In the genomic region with DNA sequence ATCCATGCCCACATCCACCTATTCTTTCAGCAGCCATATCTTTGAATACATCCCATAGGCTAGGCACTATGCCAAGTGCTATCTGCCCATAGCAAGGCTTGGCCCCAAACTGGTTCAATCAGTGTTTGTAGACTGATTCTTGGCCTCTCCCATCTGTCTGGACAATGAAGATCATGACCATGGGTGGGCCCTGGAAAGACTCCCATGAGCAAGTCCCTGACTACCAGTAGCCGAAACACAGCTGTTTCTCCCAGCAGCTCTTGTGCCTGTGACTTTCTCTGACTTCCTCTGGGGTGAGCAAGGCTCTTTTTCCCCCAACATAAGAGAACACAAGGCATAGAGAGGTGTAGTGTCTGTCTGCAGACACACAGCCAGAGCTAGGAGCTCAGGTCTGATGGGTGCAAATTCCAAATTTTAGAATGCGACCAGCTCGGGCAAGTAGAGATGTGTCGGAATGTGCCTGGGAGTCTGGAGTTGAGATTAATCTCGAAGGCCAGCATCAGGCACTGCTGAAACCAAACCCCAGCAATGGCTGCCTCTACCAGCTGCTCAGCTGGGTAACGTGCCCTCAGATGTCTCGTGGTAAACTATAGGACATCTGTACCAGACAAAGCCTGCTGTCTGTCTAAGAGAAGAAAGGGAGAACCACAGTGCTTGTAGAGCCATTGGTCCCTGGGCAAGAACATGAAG, we compare ENCODE assay signal across 11 mouse cellular contexts. TPM values are rescaled to one million over a fixed set of nuclear protein-coding genes. Genes with fewer than 3 reads are reported as not detected.
DNase-seq lines count a peak whose midpoint lies in the region; ATAC-seq and TF ChIP-seq lines count a peak whose summit lies in the region.
"Had no signal": no experiment of that assay in that cellular context is flagged by ENCODE, and none has a peak within 500 bp of the region (broad histone marks: within the 10 kb centered on the region; RNA-seq: fewer than 3 reads in every experiment).

No protein-coding gene starts in this region.

- no peak overlapping the region for H3K4me3 ChIP-seq in hindbrain, embryonic 12.5 days
- no peak overlapping the region for H3K4me3 ChIP-seq in hindbrain, embryonic 11.5 days (ENCODE audit: low read depth, low read length)
- H3K4me3 ChIP-seq in embryonic facial prominence, embryonic 14.5 days (ENCODE audit: low read depth, low read length) = no peak overlapping the region
- H3K4me3 ChIP-seq in hindbrain, postnatal 0 days (ENCODE audit: low read length) = no peak overlapping the region
- H3K4me3 ChIP-seq in thymus, adult 2 months (ENCODE audit: control insufficient read depth, insufficient read depth, low read length) = no peak overlapping the region
- H3K4me3 ChIP-seq: forebrain, embryonic 15.5 days had no signal

- no peaks in the 10 kb centered on the region for H3K27me3 ChIP-seq in hindbrain, embryonic 12.5 days
- H3K27me3 ChIP-seq in hindbrain, embryonic 11.5 days (ENCODE audit: control insufficient read depth, insufficient read depth, low read length) = no peaks in the 10 kb centered on the region
- H3K27me3 ChIP-seq in embryonic facial prominence, embryonic 14.5 days (replicated peaks; ENCODE audit: control insufficient read depth, insufficient read depth, low read length) = no peaks in the 10 kb centered on the region
- H3K27me3 ChIP-seq in hindbrain, postnatal 0 days (ENCODE audit: insufficient read depth, low read length) = no peaks in the 10 kb centered on the region
- no peaks in the 10 kb centered on the region; the same call in 1 of the 2 replicates for H3K27me3 ChIP-seq in thymus, adult 2 months (ENCODE audit: control insufficient read depth, insufficient read depth, low read length)
- H3K27me3 ChIP-seq: forebrain, embryonic 15.5 days had no signal

- WGBS in hindbrain, embryonic 12.5 days = 73% methylated on average over 7 of the region's 7 CpGs
- 70% methylated on average over 7 of the region's 7 CpGs for WGBS in hindbrain, embryonic 11.5 days
- 69% methylated on average over 7 of the region's 7 CpGs for WGBS in embryonic facial prominence, embryonic 14.5 days
- 76% methylated on average over 7 of the region's 7 CpGs for WGBS in hindbrain, postnatal 0 days
- WGBS in thymus, adult 2 months = 46% methylated on average over 7 of the region's 7 CpGs

- no peak overlapping the region for H3K4me2 ChIP-seq in hindbrain, embryonic 12.5 days (replicated peaks)
- H3K4me2 ChIP-seq in hindbrain, embryonic 11.5 days (replicated peaks; ENCODE audit: low read depth, low read length) = no peak overlapping the region
- no peak overlapping the region for H3K4me2 ChIP-seq in embryonic facial prominence, embryonic 14.5 days (ENCODE audit: low read depth, low read length)
- H3K4me2 ChIP-seq in hindbrain, postnatal 0 days (ENCODE audit: low read depth, low read length) = no peak overlapping the region
- H3K4me2 ChIP-seq: forebrain, embryonic 15.5 days had no signal

- TF ChIP-seq POLR2A in thymus, adult 2 months (IDR thresholded peaks at IDR 0.05; ENCODE audit: control insufficient read depth, extremely low read depth, insufficient read depth, low read length, poor library complexity) = no peak

- no peaks in the 10 kb centered on the region for H3K9me3 ChIP-seq in hindbrain, embryonic 12.5 days (replicated peaks)
- no peaks in the 10 kb centered on the region for H3K9me3 ChIP-seq in hindbrain, embryonic 11.5 days (ENCODE audit: control insufficient read depth, low read length)
- no peaks in the 10 kb centered on the region for H3K9me3 ChIP-seq in embryonic facial prominence, embryonic 14.5 days (ENCODE audit: control insufficient read depth, low read length)
- no peaks in the 10 kb centered on the region for H3K9me3 ChIP-seq in hindbrain, postnatal 0 days (ENCODE audit: low read length)
- H3K9me3 ChIP-seq: forebrain, embryonic 15.5 days had no signal

- peak overlapping the region; percentile 86; the same call in 1 of the 2 replicates for H3K27ac ChIP-seq in hindbrain, embryonic 12.5 days
- no peak overlapping the region for H3K27ac ChIP-seq in hindbrain, embryonic 11.5 days (ENCODE audit: low read depth, low read length)
- H3K27ac ChIP-seq in embryonic facial prominence, embryonic 14.5 days (replicated peaks; ENCODE audit: low read depth, low read length) = peak overlapping the region; percentile 63
- no peak overlapping the region for H3K27ac ChIP-seq in hindbrain, postnatal 0 days
- peak overlapping the region; percentile 80 for H3K27ac ChIP-seq in thymus, adult 2 months (ENCODE audit: control insufficient read depth, insufficient read depth, low read length)
- H3K27ac ChIP-seq: kidney, postnatal 0 days; macrophage had no signal

- ATAC-seq in hindbrain, embryonic 12.5 days (ENCODE audit: low FRiP score) = no peak
- no peak for ATAC-seq in hindbrain, embryonic 11.5 days (ENCODE audit: low FRiP score)
- ATAC-seq in embryonic facial prominence, embryonic 14.5 days (ENCODE audit: low read depth) = no peak
- ATAC-seq in hindbrain, postnatal 0 days = no peak

- TF ChIP-seq CTCF in hindbrain, postnatal 0 days (IDR thresholded peaks at IDR 0.05; ENCODE audit: low read depth) = no peak
- no peak for TF ChIP-seq CTCF in thymus, adult 2 months (IDR thresholded peaks at IDR 0.05; ENCODE audit: borderline replicate concordance, control insufficient read depth, extremely low read depth, insufficient read depth, low read length, poor library complexity)

- DNase-seq in hindbrain, embryonic 11.5 days (ENCODE audit: low spot score) = no peak
- DNase-seq in embryonic facial prominence, embryonic 14.5 days (ENCODE audit: low spot score) = peak; percentile 50
- DNase-seq in hindbrain, postnatal 0 days (ENCODE audit: low spot score) = peak; percentile 21
- DNase-seq in thymus, adult 2 months = peak; percentile 39
- no peak for DNase-seq in layer of hippocampus, adult 11-12 months (ENCODE audit: low spot score)
- no peak for DNase-seq in cerebellum, postnatal 10 days
- DNase-seq: cerebellum, adult 18-20 months had no signal

- H3K36me3 ChIP-seq in hindbrain, embryonic 12.5 days = no peaks in the 10 kb centered on the region
- no peaks in the 10 kb centered on the region for H3K36me3 ChIP-seq in hindbrain, embryonic 11.5 days (ENCODE audit: control insufficient read depth, insufficient read depth, low read length)
- no peaks in the 10 kb centered on the region for H3K36me3 ChIP-seq in embryonic facial prominence, embryonic 14.5 days (ENCODE audit: control insufficient read depth, insufficient read depth, low read length)
- no peaks in the 10 kb centered on the region for H3K36me3 ChIP-seq in hindbrain, postnatal 0 days (ENCODE audit: insufficient read depth, low read length)
- no peaks in the 10 kb centered on the region for H3K36me3 ChIP-seq in thymus, adult 2 months (ENCODE audit: control insufficient read depth, insufficient read depth, low read length)
- H3K36me3 ChIP-seq: forebrain, embryonic 15.5 days had no signal

- peaks cover 25% of the 10 kb centered on the region for H3K4me1 ChIP-seq in hindbrain, embryonic 12.5 days
- H3K4me1 ChIP-seq in hindbrain, embryonic 11.5 days (replicated peaks; ENCODE audit: control insufficient read depth, insufficient read depth, low read length) = no peaks in the 10 kb centered on the region; the same call in 1 of the 2 replicates
- peaks cover 14% of the 10 kb centered on the region for H3K4me1 ChIP-seq in embryonic facial prominence, embryonic 14.5 days (ENCODE audit: control insufficient read depth, insufficient read depth, low read length)
- H3K4me1 ChIP-seq in hindbrain, postnatal 0 days (ENCODE audit: insufficient read depth, low read length) = peaks cover 5% of the 10 kb centered on the region; the same call in 1 of the 2 replicates
- peaks cover 28% of the 10 kb centered on the region for H3K4me1 ChIP-seq in thymus, adult 2 months (replicated peaks; ENCODE audit: control insufficient read depth, insufficient read depth, low read length)

- no peak overlapping the region for H3K9ac ChIP-seq in hindbrain, embryonic 12.5 days
- no peak overlapping the region for H3K9ac ChIP-seq in hindbrain, embryonic 11.5 days (ENCODE audit: low read depth, low read length)
- no peak overlapping the region for H3K9ac ChIP-seq in embryonic facial prominence, embryonic 14.5 days (ENCODE audit: low read depth, low read length)
- H3K9ac ChIP-seq in hindbrain, postnatal 0 days (replicated peaks; ENCODE audit: low read length) = no peak overlapping the region
- H3K9ac ChIP-seq: forebrain, embryonic 15.5 days had no signal

RNA-seq across cellular contexts. Expression of gene Zmiz1, which starts 38.8 kb away (rescaled TPM):
- 66.5 and 69.4 TPM in 2 replicates for polyA plus RNA-seq in hindbrain, embryonic 12.5 days (2016; fragmentation: Nextera tagmentation; extraction: Ambion mirVana)
- 47.5 and 57.0 TPM in 2 replicates for polyA plus RNA-seq in hindbrain, embryonic 11.5 days (2014; fragmentation: Nextera tagmentation; extraction: Ambion mirVana)
- polyA plus RNA-seq in embryonic facial prominence, embryonic 14.5 days (2014; fragmentation: Nextera tagmentation; extraction: Ambion mirVana) = 31.3 and 36.6 TPM in 2 replicates
- 129 and 135 TPM in 2 replicates for total RNA-seq in hindbrain, postnatal 0 days (2014; rRNA removed)
- polyA plus RNA-seq in hindbrain, postnatal 0 days (2015; fragmentation: Nextera tagmentation; extraction: Ambion mirVana) = 41.9 and 50.6 TPM in 2 replicates
- polyA plus RNA-seq in thymus, adult 2 months (2012; rRNA removed) = 58.9 and 93.6 TPM in 2 replicates

Comparison
In these comparisons a context has a peak if more than half of its experiments do, and no peak if none do; other contexts are left out.
1. H3K27ac ChIP-seq: peak in hindbrain, embryonic 12.5 days (single experiment), embryonic facial prominence, embryonic 14.5 days (single experiment) and thymus, adult 2 months (single experiment); none in hindbrain, embryonic 11.5 days (single experiment) and hindbrain, postnatal 0 days (single experiment).
2. DNase-seq: peak in embryonic facial prominence, embryonic 14.5 days (single experiment), hindbrain, postnatal 0 days (single experiment) and thymus, adult 2 months (single experiment); none in hindbrain, embryonic 11.5 days (single experiment), layer of hippocampus, adult 11-12 months (single experiment) and cerebellum, postnatal 10 days (0 of 2).